Mouse (Mus musculus): ENCODE results near the gene Tas1r2. TPM values are rescaled to one million over a fixed set of nuclear protein-coding genes. Genes with fewer than 3 reads are reported as not detected.

The Tas1r2 gene
- polyA plus RNA-seq, 1 experiment: not detected

DNA sequence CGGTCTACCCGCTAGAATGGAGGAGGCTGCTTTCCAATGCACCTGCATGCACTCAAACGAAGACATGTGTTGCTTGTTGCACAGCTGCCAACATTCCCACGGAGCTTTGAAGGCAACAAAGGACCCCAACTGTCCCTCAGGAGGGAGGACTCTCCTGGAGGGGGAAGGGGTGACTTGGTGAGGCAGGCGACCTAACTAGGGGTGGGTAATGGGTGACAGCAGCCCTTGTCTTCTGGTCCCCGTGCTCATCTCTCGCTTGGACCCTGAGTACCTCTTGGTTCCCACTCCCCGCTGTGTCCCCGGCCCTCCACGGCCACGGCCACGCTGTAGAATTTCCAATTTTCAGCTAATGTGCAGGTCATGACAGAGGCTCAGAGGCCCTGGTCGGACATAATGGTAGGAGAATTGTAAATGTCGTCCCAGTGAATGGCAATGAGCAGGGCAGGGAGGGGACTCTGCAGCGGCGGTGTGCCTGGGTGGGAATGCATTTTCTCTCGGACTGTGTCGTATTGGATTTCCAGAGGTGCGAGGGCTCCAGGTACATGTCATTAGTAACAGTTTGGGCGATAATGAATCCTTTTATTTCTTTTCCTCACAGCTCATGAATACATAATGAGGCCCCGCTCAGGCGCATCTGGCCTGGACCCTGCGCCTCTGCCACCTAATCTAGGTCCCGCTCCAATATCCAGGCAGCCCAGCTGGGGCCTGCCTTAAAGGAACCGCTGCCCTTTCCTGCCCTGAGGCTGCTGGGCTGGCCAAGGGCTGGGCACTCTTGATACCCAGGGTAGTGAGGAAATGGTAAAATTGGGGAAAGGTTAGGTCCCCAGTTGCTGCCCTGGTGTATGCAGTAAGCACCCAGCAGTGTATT is 57.4 kb downstream of the Tas1r2 start:
- Histone ChIP-seq H3K27ac (ENCODE audit: insufficient read depth, low read depth, low read length) (no peak overlapping the region), H3K4me1 (ENCODE audit: control insufficient read depth, insufficient read depth, low read length) (no peaks in the 10 kb centered on the region), H3K4me3 (ENCODE audit: insufficient read depth, low read depth, low read length) (no peak overlapping the region)
- 66% methylated on average over 25 of the region's 25 CpGs for WGBS
- TF ChIP-seq POLR2A (IDR thresholded peaks at IDR 0.05; ENCODE audit: insufficient read depth, low read depth, low read length) (no peak), CTCF (IDR thresholded peaks at IDR 0.05; ENCODE audit: insufficient read depth, low read depth, low read length) (no peak)

DNA sequence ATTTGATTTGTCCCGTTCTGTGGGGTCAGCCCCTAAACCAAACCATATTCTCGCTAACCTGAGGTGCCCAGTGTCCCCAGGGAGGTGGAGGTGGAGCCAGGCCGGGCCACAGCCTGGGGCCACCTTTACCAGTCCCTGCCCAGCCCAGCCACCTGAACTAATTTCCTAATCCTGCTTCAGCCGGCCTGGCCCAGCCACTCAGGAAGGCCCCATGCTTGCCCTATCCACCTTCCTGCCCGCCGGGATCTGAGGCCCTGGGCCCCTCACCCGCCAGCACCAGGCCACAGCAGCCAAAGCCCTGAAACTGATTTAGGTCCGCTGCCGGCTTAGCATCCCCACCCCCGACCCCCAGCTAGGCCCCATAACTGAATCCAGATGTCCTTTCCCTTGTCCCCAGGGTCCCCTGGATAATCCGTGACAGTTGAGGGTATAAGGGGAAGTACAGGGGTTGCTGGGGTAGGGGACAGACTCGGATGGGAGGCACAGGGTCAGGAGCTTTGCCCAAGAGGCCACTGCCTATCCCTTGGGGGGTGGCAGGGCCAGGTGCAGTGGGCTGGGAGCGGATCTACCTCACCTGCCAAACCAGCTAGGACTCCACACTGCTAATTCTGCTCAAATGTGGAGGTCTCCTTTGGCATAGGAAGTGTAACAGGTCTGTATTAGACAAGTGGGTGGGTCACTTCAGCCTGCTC is 62.0 kb downstream of the Tas1r2 start:
- no peak overlapping the region for H3K27ac ChIP-seq (ENCODE audit: insufficient read depth, low read depth, low read length)
- H3K4me3 ChIP-seq (ENCODE audit: insufficient read depth, low read depth, low read length): no peak overlapping the region
- WGBS: 73% methylated on average over 13 of the region's 13 CpGs
- TF ChIP-seq CTCF (IDR thresholded peaks at IDR 0.05; ENCODE audit: insufficient read depth, low read depth, low read length) (no peak), POLR2A (IDR thresholded peaks at IDR 0.05; ENCODE audit: insufficient read depth, low read depth, low read length) (no peak)
- peaks cover 8% of the 10 kb centered on the region; the same call in 1 of the 2 replicates for H3K4me1 ChIP-seq (ENCODE audit: control insufficient read depth, insufficient read depth, low read length)

DNA sequence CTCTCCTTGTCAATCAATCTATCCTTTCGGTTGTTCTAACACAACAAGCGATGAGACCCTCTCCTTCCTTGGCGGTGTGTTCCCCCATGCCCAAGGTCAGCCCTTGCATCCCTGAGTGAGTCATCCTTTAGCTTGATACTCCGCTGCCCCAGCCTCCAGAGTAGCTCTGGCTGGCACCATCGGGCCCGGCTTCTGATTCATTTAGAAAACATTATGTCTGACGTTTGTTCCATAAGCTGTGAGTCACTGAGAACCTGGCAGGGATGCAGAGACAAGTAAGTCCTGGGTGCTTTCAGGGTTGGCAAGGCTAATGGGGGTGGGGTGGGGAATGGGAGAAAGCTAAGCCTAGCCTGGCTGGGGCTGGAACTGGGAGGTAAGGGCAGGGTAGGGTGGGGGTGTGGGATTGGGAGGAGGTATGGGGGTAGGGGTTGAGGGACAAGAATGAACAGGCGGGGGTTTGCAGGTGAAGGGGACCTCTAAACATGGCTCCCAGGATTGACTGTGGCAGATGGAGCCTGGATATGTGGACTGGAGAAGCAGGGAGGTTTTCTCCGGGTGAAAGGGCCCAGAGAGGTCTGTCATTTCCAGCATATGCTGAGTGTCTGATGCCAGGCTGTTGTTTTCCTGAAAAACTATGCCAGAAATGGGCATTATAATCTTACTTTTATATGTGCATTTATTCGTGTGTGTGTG is 63.3 kb downstream of the Tas1r2 start:
- H3K4me1 ChIP-seq (ENCODE audit: control insufficient read depth, insufficient read depth, low read length): peaks cover 8% of the 10 kb centered on the region; the same call in 1 of the 2 replicates

GRCm38 (mm10) chr4:139718978-139719377 is 65.6 kb downstream of the Tas1r2 start:
- Histone ChIP-seq H3K27ac (ENCODE audit: insufficient read depth, low read depth, low read length) (no peak overlapping the region), H3K4me1 (ENCODE audit: control insufficient read depth, insufficient read depth, low read length) (peaks cover 8% of the 10 kb centered on the region; the same call in 1 of the 2 replicates), H3K4me3 (ENCODE audit: insufficient read depth, low read depth, low read length) (no peak overlapping the region)
- 80% methylated on average over 5 of the region's 5 CpGs for WGBS
- TF ChIP-seq CTCF (IDR thresholded peaks at IDR 0.05; ENCODE audit: insufficient read depth, low read depth, low read length): no peak

More for the DNA sequence above, 63.3 kb downstream of the Tas1r2 start:
- Histone ChIP-seq H3K4me3 (ENCODE audit: insufficient read depth, low read depth, low read length) (no peak overlapping the region), H3K27ac (ENCODE audit: insufficient read depth, low read depth, low read length) (no peak overlapping the region)
- WGBS: 63% methylated on average over 10 of the region's 10 CpGs
- TF ChIP-seq POLR2A (IDR thresholded peaks at IDR 0.05; ENCODE audit: insufficient read depth, low read depth, low read length): no peak
- no peak for TF ChIP-seq CTCF (IDR thresholded peaks at IDR 0.05; ENCODE audit: insufficient read depth, low read depth, low read length)

Other genes starting within 250 kb of the Tas1r2 start
- not detected in 2 replicates for gene Iffo2, start 123.0 kb upstream of the Tas1r2 start, polyA plus RNA-seq (2012; ENCODE audit: insufficient read depth, insufficient read length, low replicate concordance, missing spikeins)
- gene Gm21969, start 50.4 kb upstream of the Tas1r2 start, polyA plus RNA-seq (2012; ENCODE audit: insufficient read depth, insufficient read length, low replicate concordance, missing spikeins): not detected in 2 replicates
- not detected in 2 replicates for gene Aldh4a1, start 30.7 kb upstream of the Tas1r2 start, polyA plus RNA-seq (2012; ENCODE audit: insufficient read depth, insufficient read length, low replicate concordance, missing spikeins)
- not detected in 2 replicates for gene Pax7, start 180.0 kb downstream of the Tas1r2 start, polyA plus RNA-seq (2012; ENCODE audit: insufficient read depth, insufficient read length, low replicate concordance, missing spikeins)

Measured in olfactory bulb, adult 2 months (tissue).